Mouse (Mus musculus) embryonic facial prominence, embryonic 13.5 days (tissue): ENCODE results near the gene Crb1. TPM values are rescaled to one million over a fixed set of nuclear protein-coding genes. Genes with fewer than 3 reads are reported as not detected.
A peak's percentile ranks its signal among the peaks of the same experiment; 100 is the strongest.

ENCODE experiments used
- ATAC-seq: fragments of 200-750 bp; cut with Nextera tagmentation; 2 replicates; pipeline ENCODE4 v1.8.0; 2017; ENCODE audit warnings: low read depth; ENCODE audit not compliant: insufficient number of reproducible peaks, insufficient read depth, low FRiP score, low TSS enrichment
- H3K27ac ChIP-seq: fragments of 300-500 bp; sonication (generic); 2 replicates; pipeline ENCODE4 v1.5.1; 2015; ENCODE audit warnings: moderate library complexity, mild to moderate bottlenecking, inconsistent platforms
- H3K27me3 ChIP-seq: fragments of 300-500 bp; sonication (generic); 2 replicates; pipeline ENCODE4 v1.6.1; 2015; ENCODE audit warnings: mild to moderate bottlenecking, inconsistent platforms
- H3K36me3 ChIP-seq: fragments of 300-500 bp; sonication (generic); 2 replicates; pipeline ENCODE4 v1.6.1; 2015; ENCODE audit warnings: mild to moderate bottlenecking, inconsistent platforms
- H3K4me1 ChIP-seq: fragments of 300-500 bp; sonication (generic); 2 replicates; pipeline ENCODE4 v1.6.1; 2015; ENCODE audit warnings: inconsistent platforms
- H3K4me2 ChIP-seq: fragments of 300-500 bp; sonication (generic); 2 replicates; pipeline ENCODE4 v1.6.1; 2015; ENCODE audit warnings: moderate library complexity, mild to moderate bottlenecking, inconsistent platforms
- H3K4me3 ChIP-seq: fragments of 300-500 bp; sonication (generic); 2 replicates; pipeline ENCODE4 v1.5.1; 2015; ENCODE audit warnings: mild to moderate bottlenecking, inconsistent platforms
- H3K9ac ChIP-seq: fragments of 300-500 bp; sonication (generic); 2 replicates; pipeline ENCODE4 v1.6.1; 2015; ENCODE audit warnings: mild to moderate bottlenecking, inconsistent platforms
- H3K9me3 ChIP-seq: fragments of 300-500 bp; sonication (generic); 2 replicates; pipeline ENCODE4 v1.6.1; 2016; ENCODE audit warnings: inconsistent platforms
- WGBS: fragments of 180-500 bp; shearing (Covaris S2); methylation state at CpG from one replicate; pipeline ENCODE4 v1.1.7; 2015; ENCODE audit warnings: mixed read lengths; 5-methylcytosine and 5-hydroxymethylcytosine counted together
- polyA plus RNA-seq: library from polyadenylated mRNA; unstranded; fragments of >200 nt; fragmentation: Nextera tagmentation; extraction: Ambion mirVana; gene quantifications from 2 replicates; pipeline ENCODE4 v1.2.1, GENCODE M21; 2015

Gene Crb1
- polyA plus RNA-seq, 1 experiment from 2014 or later = not detected

DNA sequence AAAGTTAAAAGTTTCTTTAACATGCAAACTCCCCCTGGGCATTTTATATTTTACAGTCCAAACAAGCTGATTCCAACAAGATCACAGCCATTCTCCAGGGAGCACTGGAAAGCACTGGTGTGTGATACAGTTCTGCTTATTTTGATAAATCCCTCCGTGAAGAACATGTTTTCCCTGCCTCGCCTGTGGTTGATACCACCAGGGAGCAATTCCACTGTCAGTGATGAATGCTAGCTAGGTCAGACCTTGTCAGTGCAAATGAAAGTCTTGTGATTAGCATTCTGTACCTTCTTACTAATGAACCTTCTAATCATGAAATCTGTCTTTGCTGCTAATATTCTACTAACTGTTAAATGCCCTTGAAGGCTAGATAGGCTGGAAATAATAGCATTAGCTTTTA lies 14.8 kb upstream of the Crb1 start:
- Histone ChIP-seq H3K9ac (no peak overlapping the region), H3K4me2 (no peak overlapping the region), H3K9me3 (no peaks in the 10 kb centered on the region), H3K4me1 (no peaks in the 10 kb centered on the region), H3K27me3 (no peaks in the 10 kb centered on the region), H3K4me3 (no peak overlapping the region), H3K36me3 (no peaks in the 10 kb centered on the region), H3K27ac (no peak overlapping the region)
- 31% methylated on average over 2 of the region's 2 CpGs for WGBS
- ATAC-seq = no peak

DNA sequence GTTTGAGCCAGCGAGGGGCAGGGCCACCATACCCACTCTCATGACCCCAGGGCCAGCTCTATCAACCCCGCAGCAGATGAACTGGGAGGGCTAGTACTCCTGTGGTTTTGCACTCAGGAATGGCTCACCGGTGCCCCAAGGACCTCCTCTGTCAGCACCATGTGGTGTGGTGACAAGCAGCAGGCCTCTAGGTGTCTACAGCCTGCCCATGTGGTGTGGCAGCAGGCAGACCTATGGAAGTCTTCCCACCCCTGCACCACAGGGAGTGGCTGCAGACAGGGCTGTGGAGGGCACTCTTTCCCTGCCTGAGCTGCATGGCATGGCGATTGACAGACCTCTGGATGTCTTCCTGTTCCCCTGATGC lies 2.7 kb upstream of the Crb1 start:
- no peak overlapping the region for H3K4me2 ChIP-seq
- 23% methylated on average over 4 of the region's 4 CpGs for WGBS
- no peaks in the 10 kb centered on the region for H3K27me3 ChIP-seq
- H3K27ac ChIP-seq = no peak overlapping the region
- peaks cover 4% of the 10 kb centered on the region; the same call in 1 of the 2 replicates for H3K4me1 ChIP-seq
- ATAC-seq = no peak
- H3K9me3 ChIP-seq = no peaks in the 10 kb centered on the region
- no peak overlapping the region for H3K4me3 ChIP-seq
- H3K36me3 ChIP-seq = no peaks in the 10 kb centered on the region
- no peak overlapping the region for H3K9ac ChIP-seq

DNA sequence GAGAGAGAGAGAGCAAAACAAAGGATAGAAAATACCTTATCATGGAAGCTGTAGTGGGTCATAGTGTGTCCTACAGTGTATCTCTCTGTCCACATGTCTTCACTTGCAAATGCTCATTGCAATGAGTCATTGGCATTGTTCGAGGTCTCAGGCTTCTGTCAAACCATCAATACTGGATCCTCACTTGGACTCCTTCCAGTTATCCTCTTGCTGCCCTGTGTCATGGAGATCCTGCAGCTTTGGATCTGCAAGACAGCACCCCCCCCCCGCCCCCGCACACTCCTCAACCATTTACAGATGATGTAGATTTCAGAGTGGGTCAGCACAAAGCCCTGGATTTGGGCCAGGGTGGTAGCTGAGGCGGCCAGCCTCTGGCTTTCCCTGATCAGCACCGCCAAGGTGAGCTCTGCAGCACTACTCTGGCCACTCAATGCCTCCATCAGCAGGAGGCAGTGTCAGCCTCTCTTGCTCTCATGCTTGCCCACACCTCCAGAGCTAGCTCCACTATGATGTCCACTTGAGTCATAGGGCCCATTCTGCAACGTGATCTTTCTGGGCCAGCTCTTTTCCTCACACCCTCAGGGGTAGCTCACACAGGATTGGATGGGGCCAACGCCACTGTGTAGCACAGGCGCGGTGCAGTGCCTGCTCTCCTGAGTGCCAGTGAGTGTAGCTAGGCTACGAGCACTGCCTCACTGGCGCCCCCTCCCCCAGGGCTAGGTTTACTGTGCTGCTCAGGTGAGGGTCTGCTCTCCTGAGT lies 2.1 kb upstream of the Crb1 start:
- 20% methylated on average over 11 of the region's 11 CpGs for WGBS
- no peaks in the 10 kb centered on the region for H3K27me3 ChIP-seq
- peaks cover 4% of the 10 kb centered on the region; the same call in 1 of the 2 replicates for H3K4me1 ChIP-seq
- H3K4me3 ChIP-seq = no peak overlapping the region
- H3K9me3 ChIP-seq = no peaks in the 10 kb centered on the region
- H3K4me2 ChIP-seq = no peak overlapping the region
- H3K27ac ChIP-seq = no peak overlapping the region
- no peaks in the 10 kb centered on the region for H3K36me3 ChIP-seq
- no peak overlapping the region for H3K9ac ChIP-seq
- ATAC-seq = peak; percentile 48; the same call in 1 of the 2 replicates

DNA sequence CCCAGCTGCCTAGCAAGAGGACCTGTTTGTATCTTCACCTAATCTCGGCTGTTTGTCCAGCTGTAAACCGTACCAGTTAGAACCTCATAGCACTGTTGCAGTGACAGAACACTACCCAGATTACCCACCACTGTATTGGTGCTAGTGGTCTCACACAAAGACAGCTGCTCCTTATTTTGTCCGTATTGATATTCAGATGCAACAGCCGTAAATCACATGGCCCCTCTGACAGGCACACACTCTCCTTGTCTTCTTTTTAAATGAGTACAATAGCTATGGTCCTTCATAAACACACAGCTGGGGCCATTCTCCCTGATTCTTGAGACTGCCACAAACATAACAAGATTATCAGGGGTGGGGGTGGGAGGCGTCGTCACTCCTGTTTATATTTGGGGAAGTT lies 1.0 kb downstream of the Crb1 start:
- H3K27ac ChIP-seq = no peak overlapping the region
- no peaks in the 10 kb centered on the region for H3K27me3 ChIP-seq
- WGBS = 35% methylated on average over 6 of the region's 6 CpGs
- H3K4me1 ChIP-seq = peaks cover 4% of the 10 kb centered on the region; the same call in 1 of the 2 replicates
- ATAC-seq = no peak
- no peaks in the 10 kb centered on the region for H3K36me3 ChIP-seq
- no peak overlapping the region for H3K4me3 ChIP-seq
- no peak overlapping the region; the same call in 1 of the 2 replicates for H3K4me2 ChIP-seq
- no peaks in the 10 kb centered on the region for H3K9me3 ChIP-seq
- no peak overlapping the region for H3K9ac ChIP-seq

DNA sequence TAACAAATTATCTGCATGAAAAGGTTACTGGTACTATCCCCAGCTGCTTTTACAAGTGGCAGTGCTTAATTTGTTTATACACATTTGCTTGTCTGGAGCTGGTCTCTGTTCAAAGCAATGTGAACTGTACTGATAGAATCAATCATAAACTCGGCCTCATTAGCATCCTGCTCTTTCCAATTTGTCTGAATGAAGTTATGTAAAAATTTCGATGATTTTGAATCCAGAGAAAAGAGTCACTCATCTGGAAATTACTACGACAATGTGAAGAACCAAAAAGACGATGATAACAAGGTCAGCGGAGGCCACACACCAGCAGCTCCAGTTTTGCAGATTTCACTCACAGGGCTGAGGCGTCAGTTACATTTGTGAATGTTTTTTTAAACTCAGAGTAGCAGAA lies 5.6 kb downstream of the Crb1 start:
- ATAC-seq = no peak
- H3K27ac ChIP-seq = no peak overlapping the region
- WGBS = 66% methylated on average over 6 of the region's 6 CpGs
- peaks cover 4% of the 10 kb centered on the region; the same call in 1 of the 2 replicates for H3K4me1 ChIP-seq
- H3K27me3 ChIP-seq = no peaks in the 10 kb centered on the region
- no peak overlapping the region for H3K9ac ChIP-seq
- H3K4me2 ChIP-seq = no peak overlapping the region
- no peaks in the 10 kb centered on the region for H3K9me3 ChIP-seq
- H3K36me3 ChIP-seq = no peaks in the 10 kb centered on the region
- no peak overlapping the region for H3K4me3 ChIP-seq

DNA sequence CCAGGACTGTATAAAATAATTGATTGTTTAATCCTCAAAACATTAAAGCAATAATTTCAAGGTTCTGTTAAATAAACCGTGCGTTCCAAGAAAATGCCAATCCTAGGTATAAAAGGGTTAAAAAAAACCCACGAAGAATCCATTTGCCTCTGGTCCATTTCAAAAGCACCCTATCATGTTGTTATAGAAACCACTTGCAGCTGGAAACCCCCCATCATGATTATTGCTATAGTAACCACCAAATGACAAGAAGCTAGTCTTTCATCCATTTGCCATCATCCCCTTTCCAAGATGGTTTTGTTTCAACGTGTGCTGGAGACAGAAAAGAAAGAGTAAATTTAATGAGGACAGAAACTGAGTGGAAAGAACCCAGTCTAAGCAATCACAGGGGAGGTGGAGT lies 28.3 kb downstream of the Crb1 start:
- Histone ChIP-seq H3K4me2 (no peak overlapping the region), H3K4me3 (no peak overlapping the region), H3K27ac (no peak overlapping the region), H3K9me3 (no peaks in the 10 kb centered on the region), H3K4me1 (peaks cover 10% of the 10 kb centered on the region), H3K27me3 (no peaks in the 10 kb centered on the region), H3K9ac (no peak overlapping the region), H3K36me3 (no peaks in the 10 kb centered on the region)
- no peak for ATAC-seq
- WGBS = 45% methylated on average over 4 of the region's 4 CpGs

DNA sequence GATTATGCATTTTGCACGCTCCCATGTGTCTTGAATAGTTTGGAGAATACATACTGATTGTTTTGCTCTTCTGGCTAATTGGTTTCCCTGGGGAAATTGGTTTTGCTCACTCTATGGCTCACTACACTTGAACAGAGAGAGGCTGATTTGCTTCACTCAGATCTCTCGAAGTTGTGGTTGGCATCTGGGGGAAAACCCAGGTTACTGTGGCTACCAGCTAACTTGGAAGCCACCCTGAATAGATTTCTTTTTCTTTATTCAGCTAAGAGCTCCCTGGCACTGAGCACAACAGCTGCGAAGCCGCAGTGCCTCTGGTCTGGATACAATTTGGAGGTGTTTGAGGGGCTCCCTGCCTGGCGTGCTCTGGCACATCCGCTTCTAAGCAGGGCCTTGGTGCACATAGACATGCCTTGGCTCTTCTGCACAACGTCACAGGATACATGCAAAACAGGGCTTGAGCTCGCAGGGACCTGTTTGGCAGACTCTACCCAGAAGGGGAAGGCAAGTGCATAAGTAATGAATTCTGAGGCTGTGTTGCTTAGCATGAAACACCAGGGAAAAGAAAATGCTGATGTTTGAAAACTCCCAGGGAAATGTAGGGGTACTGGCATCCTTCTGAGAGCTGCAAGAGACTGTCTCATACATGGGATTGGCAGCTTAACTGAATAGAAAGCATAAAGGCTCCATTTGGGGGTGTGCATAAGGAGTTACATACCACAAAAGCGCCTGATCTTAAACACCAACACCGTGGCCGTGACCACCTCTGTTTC lies 30.1 kb downstream of the Crb1 start:
- ATAC-seq = peak; percentile 76; the same call in 1 of the 2 replicates
- H3K27me3 ChIP-seq = no peaks in the 10 kb centered on the region
- H3K27ac ChIP-seq = peak overlapping the region; percentile 3
- WGBS = 41% methylated on average over 11 of the region's 11 CpGs
- no peak overlapping the region; the same call in 1 of the 2 replicates for H3K4me2 ChIP-seq
- no peak overlapping the region for H3K4me3 ChIP-seq
- H3K9ac ChIP-seq = no peak overlapping the region
- no peaks in the 10 kb centered on the region for H3K9me3 ChIP-seq
- H3K4me1 ChIP-seq = peaks cover 10% of the 10 kb centered on the region
- H3K36me3 ChIP-seq = no peaks in the 10 kb centered on the region

DNA sequence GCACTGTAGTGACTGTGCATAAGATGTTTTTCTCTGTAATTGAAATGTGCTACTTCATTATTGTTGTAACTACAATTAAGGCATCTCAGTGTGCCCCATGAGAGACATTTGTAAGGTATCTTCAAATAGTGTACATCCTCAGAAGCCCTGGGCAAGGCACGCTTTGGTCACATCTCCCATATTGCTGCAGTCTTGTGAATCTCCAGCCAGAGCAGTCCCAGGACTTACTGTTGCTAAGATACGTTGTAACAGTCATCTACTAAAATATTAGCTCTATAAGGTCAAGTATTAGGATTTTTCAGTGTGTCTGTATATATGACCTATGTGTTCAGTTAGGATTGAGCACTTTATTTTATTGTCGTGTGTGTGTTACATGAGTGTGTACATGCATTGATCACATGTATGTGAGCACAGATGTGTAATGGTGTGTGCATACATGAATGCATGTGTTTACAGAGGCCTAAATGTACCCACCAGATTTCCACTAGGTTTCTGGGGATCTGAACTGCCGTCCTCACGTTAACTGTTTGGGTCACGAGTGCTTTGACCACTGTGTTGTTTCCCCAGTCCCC lies 30.8 kb downstream of the Crb1 start:
- H3K36me3 ChIP-seq = no peaks in the 10 kb centered on the region
- H3K27me3 ChIP-seq = no peaks in the 10 kb centered on the region
- 54% methylated on average over 6 of the region's 6 CpGs for WGBS
- H3K9ac ChIP-seq = no peak overlapping the region
- no peak overlapping the region for H3K4me2 ChIP-seq
- H3K4me3 ChIP-seq = no peak overlapping the region
- 0 out of 2 replicates have a peak, but pooled peaks have one; percentile 32 for ATAC-seq
- H3K27ac ChIP-seq = peak overlapping the region; percentile 3; the same call in 1 of the 2 replicates
- H3K9me3 ChIP-seq = no peaks in the 10 kb centered on the region
- H3K4me1 ChIP-seq = peaks cover 10% of the 10 kb centered on the region

DNA sequence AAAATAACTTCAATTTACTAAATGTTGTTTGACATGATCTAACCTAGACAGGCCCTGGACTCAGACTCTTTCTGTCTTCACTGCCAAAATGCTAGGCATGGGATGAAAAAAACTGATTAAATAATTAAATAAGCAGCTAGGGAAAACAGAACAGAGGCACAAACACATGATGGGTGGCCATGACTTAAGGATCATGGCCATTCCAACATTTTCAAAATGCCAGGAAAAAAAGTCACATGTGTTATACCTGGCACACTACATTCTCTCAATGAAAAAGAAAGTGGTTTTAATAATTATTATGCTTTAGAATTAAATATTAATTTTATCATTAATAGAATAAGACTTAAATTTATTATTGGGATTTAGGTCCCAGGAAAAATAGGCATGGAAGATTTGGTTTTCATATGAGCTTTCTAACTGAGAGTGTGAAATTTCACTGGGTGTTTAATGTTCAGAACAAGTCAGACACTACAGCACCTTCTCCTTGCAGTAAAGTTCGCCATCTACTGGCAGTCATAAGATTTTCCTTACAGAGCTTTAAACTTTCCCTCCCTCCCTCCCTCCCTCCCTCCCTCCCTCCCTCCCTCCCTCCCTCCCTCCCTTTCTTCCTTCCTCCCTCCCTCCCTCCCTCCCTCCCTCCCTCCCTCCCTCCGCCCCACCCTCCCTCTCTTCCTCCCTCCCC lies 36.6 kb downstream of the Crb1 start:
- no peaks in the 10 kb centered on the region for H3K27me3 ChIP-seq
- H3K9ac ChIP-seq = no peak overlapping the region
- H3K9me3 ChIP-seq = no peaks in the 10 kb centered on the region
- no peaks in the 10 kb centered on the region for H3K36me3 ChIP-seq
- no peak overlapping the region for H3K27ac ChIP-seq
- no peaks in the 10 kb centered on the region for H3K4me1 ChIP-seq
- 0% methylated on average over 1 of the region's 2 CpGs for WGBS
- no peak overlapping the region for H3K4me3 ChIP-seq
- no peak overlapping the region for H3K4me2 ChIP-seq
- ATAC-seq = no peak

DNA sequence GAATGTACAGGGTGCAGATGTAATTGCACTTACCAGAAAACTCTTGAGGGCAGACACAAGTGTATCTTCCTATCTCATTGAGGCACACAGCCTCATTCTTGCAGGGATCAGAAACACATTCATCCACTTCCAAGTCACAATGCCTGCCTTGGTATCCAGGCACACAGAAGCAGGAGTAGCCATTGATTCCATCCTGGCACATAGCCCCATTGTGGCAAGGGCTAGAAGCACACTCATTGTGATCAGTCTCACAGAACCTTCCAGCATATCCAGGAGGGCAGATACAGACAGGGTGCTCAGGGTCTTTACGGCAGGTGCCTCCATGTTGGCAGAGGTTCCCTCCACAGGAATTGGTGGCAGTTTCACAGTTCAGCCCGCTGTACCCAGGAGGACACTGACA lies 39.9 kb downstream of the Crb1 start:
- no peak overlapping the region for H3K9ac ChIP-seq
- H3K36me3 ChIP-seq = no peaks in the 10 kb centered on the region
- WGBS = 73% methylated on average over 2 of the region's 2 CpGs
- H3K27me3 ChIP-seq = no peaks in the 10 kb centered on the region
- no peak for ATAC-seq
- no peak overlapping the region for H3K27ac ChIP-seq
- no peak overlapping the region for H3K4me3 ChIP-seq
- no peaks in the 10 kb centered on the region for H3K4me1 ChIP-seq
- H3K4me2 ChIP-seq = no peak overlapping the region
- H3K9me3 ChIP-seq = no peaks in the 10 kb centered on the region

DNA sequence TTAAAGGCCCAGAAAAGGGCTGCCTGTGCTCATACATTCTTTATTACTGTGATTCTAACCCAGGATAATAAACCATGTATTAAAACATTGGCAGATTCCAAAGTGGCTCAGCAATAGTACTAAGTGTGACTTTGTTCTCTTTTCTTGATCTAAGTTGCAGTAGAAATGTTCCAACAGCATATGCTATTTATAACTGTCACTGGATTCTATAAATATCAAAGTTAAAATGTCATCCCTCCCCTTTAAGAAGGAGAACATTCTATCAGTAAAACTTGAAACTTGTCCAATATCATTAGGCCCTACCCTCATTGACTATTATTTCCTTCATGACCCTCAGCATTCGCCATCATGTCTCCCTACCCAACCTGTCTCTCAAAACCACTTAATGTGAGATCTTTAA lies 48.1 kb downstream of the Crb1 start:
- Histone ChIP-seq H3K4me3 (no peak overlapping the region), H3K9me3 (no peaks in the 10 kb centered on the region), H3K27ac (no peak overlapping the region), H3K36me3 (no peaks in the 10 kb centered on the region), H3K9ac (no peak overlapping the region), H3K4me1 (no peaks in the 10 kb centered on the region), H3K4me2 (no peak overlapping the region), H3K27me3 (no peaks in the 10 kb centered on the region)
- ATAC-seq = no peak
- 86% methylated on average over 1 of the region's 1 CpGs for WGBS
